Mouse (Mus musculus) megakaryocyte, embryonic 14.5 days (primary cell): ENCODE data around the gene Ctf2. TPM values are rescaled to one million over a fixed set of nuclear protein-coding genes. Genes with fewer than 3 reads are reported as not detected.
"Not testable (repeated sequence)": the region's sequence is repeated elsewhere in the genome, so short reads cannot be mapped to it uniquely, and the experiment has no call there.

Experiments
- H3K27me3 ChIP-seq: replicated peaks from 2 replicates; pipeline ENCODE3; 2012; ENCODE audit warnings: inconsistent platforms
- H3K36me3 ChIP-seq: replicated peaks from 2 replicates; pipeline ENCODE3; 2012; ENCODE audit warnings: low read length, inconsistent platforms, mixed read lengths
- H3K4me1 ChIP-seq: 2 replicates; pipeline ENCODE4 v1.6.1; 2012; ENCODE audit warnings: inconsistent platforms
- H3K4me3 ChIP-seq: replicated peaks from 2 replicates; pipeline ENCODE3; 2012; ENCODE audit warnings: moderate library complexity, mild to moderate bottlenecking, inconsistent platforms
- H3K9me3 ChIP-seq: 2 replicates; pipeline ENCODE4 v1.6.1; 2012; ENCODE audit warnings: inconsistent platforms
- FLI1 ChIP-seq: IDR thresholded peaks from 2 replicates; pipeline ENCODE4 v1.6.1; 2012; ENCODE audit warnings: low read length, inconsistent platforms, mixed read lengths
- GATA1 ChIP-seq: IDR thresholded peaks from 3 replicates; pipeline ENCODE4 v1.6.1; 2012; ENCODE audit warnings: mixed read lengths, low read length, inconsistent platforms, borderline replicate concordance
- polyA plus RNA-seq: library from polyadenylated mRNA; stranded (reverse); fragments of >175 nt; gene quantifications from 2 replicates; pipeline ENCODE4 v1.2.3, GENCODE M21; 2012; ENCODE audit warnings: low replicate concordance; ENCODE audit not compliant: insufficient read depth

Gene Ctf2
- polyA plus RNA-seq: not detected in 2 replicates

DNA sequence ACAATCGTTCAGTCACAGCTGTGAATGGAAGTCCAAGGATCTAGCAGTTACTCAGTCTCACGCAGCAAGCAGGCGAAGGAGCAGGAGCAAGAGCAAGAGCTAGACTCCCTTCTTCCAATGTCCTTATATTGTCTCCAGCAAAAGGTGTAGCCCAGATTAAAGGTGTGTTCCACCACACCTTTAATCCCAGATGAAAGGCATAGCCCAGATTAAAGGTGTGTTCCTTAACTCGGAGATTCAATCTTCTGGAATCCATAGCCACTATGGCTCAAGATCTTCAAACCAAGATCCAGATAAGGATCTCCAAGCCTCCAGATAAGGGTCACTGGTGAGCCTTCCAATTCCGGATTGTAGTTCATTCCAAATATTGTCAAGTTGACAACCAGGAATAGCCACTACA is at the start of gene Ctf2:
Ctf2 (minus strand) TSS at position 101 of the 400 bp plus-strand sequence.
- Histone ChIP-seq H3K27me3 (peaks cover 21% of the 10 kb centered on the region), H3K4me3 (peak within 1 kb of the TSS; percentile 16)

DNA sequence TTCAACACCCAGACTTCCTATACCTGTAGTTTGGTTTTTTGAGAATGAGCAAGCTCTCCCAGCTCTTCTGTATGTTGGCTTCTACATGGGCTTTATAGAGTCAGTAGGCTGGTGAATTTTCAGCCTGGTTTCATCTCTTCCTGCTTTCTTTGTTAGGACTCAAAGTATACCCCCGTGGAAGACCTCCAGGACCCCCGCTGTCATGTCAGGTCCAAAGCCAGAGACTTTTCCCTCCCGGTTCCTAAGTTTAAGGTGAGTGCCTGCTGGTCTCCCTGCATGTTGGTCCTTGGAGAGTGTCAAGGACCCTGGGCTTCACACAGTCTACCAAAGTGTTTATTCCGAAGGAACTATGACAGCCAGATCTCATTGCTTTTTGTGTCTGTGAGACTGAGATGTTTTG is 46.4 kb upstream of the Ctf2 start:
- Histone ChIP-seq H3K9me3 (no peaks in the 10 kb centered on the region), H3K4me1 (peaks cover 62% of the 10 kb centered on the region), H3K36me3 (peaks cover 70% of the 10 kb centered on the region), H3K27me3 (no peaks in the 10 kb centered on the region), H3K4me3 (peak overlapping the region; percentile 99)
- TF ChIP-seq GATA1: no peak

More for the DNA sequence above, at the start of gene Ctf2:
- not testable (repeated sequence) for H3K4me1 ChIP-seq, H3K9me3 ChIP-seq, H3K36me3 ChIP-seq

DNA sequence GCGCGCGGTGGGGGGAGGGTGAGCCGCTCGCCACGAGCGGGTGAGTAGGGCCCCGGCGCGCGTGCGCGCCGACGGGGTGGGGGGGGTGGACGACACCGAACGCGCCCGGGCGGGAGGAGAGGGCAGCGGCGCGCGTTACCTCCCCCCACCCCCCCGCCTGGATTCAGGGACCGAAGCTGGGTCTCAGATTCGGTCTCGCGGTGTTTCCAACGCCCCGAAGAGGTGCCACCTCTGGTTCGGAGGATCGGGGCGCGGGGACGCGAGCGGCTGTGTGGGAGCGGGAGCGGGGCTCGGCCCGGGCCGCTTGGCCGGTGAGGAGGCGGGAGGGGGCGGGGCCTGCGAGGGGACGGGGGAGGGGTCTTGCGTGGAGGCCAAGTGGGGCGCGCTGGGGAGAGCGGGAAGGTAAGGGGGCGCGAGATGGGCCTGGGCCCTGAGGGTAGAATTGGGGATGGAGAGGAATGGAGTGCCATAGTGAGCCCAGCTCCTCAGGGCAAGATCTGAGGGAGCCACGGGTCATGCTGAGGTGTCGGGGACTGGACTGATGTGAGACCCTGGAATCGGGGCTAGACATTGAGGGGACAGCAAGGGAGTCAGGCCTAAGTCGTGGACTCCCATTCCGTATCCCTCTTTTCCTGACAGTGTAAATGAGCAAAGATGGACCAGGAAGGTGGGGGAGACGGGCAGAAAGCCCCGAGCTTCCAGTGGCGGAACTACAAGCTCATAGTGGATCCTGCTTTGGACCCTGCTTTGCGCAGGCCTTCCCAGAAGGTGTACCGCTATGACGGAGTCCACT is 45.7 kb upstream of the Ctf2 start:
- Histone ChIP-seq H3K4me1 (peaks cover 65% of the 10 kb centered on the region), H3K36me3 (peaks cover 67% of the 10 kb centered on the region), H3K4me3 (peak overlapping the region; percentile 99), H3K27me3 (no peaks in the 10 kb centered on the region), H3K9me3 (no peaks in the 10 kb centered on the region)
- TF ChIP-seq FLI1 (no peak), GATA1 (no peak)

DNA sequence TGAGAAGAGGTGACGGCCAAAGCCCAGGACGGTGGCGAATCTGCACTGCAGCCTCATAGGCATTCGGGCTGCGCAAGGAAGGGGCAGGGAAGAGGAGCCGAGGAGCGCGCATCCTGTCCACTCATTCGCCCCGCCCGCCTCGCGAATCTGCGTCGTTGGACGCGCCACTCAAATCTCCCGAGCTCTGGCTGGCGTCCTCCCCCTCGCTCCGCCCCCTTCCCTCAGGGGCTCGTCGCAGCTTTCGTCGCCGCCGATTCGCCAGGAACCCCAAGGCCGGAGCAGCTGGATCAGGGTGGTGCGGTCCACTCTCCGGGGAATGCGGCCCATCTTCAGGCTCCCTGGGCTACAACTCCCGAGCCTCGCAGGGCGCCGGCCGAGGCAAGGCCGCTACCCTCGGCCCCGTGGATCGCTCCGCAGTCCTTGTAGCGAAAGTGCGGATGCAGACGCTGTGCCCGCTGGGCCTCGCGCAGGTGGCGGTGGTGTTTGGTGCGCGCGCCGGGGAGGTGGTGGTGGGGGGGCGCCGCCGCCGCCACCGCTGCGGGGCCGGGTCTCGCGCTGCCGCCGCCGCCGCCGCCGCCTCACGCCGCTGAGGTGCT is 45.0 kb upstream of the Ctf2 start:
- Histone ChIP-seq H3K9me3 (no peaks in the 10 kb centered on the region), H3K27me3 (no peaks in the 10 kb centered on the region), H3K4me3 (peak overlapping the region; percentile 99), H3K36me3 (peaks cover 60% of the 10 kb centered on the region), H3K4me1 (peaks cover 70% of the 10 kb centered on the region)
- TF ChIP-seq GATA1 (no peak), FLI1 (no peak)

DNA sequence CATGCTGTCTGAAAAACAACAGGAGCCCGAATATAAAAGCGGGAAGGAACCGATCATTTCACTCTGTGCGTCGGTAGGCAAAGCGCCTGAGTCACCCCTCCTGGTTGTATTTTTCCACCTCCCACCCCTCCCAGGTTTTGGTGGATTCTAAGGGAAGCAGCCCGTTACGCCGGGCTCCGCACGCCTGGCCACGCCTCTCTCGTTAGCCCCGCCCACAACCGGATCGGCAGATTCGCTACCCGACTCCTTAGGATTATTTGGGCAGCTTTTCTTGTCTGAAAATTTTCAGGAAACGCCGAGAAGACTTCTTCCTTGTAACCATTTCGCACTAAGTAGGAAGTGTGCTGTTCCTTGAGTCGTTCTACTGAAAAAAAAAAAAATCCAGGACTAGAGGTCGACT is 44.5 kb upstream of the Ctf2 start, which contains the start of gene Setd1a:
Setd1a (plus strand) TSS at position 245 of the 400 bp plus-strand sequence.
- no peaks in the 10 kb centered on the region for H3K27me3 ChIP-seq
- no peaks in the 10 kb centered on the region for H3K9me3 ChIP-seq
- H3K4me3 ChIP-seq: peak within 1 kb of the TSS; percentile 99
- H3K36me3 ChIP-seq: peaks cover 55% of the 10 kb centered on the region
- peaks cover 75% of the 10 kb centered on the region for H3K4me1 ChIP-seq
- TF ChIP-seq GATA1 (no peak), FLI1 (no peak)

DNA sequence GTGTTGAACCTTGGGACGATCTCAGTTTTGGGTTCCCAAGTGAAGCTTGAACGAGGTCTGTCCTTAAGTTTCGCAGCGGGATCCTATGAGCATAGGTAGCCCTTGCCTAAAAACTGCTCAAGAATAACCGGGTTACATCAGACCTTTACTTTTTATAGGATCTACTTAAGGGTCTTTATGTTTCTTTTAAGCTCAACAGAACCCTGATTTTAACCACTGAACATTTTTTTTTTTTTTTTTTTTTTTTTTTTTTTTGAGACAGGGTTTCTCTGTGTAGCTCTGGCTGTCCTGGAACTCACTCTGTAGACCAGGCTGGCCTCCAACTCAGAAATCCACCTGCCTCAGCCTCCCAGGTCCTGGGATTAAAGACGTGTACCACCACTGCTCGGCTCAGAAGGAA is 43.9 kb upstream of the Ctf2 start:
- H3K9me3 ChIP-seq, H3K27me3 ChIP-seq: not testable (repeated sequence)
- Histone ChIP-seq H3K4me3 (peak overlapping the region; percentile 99), H3K36me3 (peaks cover 49% of the 10 kb centered on the region), H3K4me1 (peaks cover 75% of the 10 kb centered on the region)

DNA sequence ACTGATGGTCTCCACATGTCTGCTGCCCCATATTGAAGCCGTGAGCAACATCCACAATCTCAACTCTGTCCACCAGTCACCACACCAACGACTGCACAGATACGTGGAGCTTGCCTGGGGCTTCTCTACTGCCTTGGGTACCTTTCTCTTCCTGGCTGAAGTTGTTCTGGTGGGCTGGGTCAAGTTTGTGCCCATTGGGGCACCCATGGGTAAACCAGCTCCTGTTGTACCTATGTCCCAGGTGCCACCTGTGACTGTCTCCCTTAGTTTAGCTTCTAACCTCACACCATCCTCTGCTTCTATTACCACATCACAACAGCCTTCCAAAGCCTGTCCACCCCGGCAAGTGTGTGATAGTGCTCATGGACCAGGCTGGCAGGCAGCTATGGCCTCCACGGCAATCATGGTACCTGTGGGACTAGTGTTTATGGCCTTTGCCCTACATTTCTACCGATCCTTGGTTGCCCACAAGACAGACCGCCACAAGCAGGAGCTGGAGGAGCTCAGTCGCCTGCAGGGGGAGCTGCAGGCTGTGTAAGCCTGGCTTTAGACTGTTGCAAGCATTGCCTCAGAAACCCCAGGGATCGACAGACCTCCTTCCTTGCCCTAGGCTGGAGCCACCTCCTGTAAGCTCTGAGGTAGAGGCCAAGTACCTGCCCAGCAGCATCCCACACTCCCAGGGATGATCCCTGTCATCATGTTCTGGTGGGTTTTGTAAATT is 41.9 kb upstream of the Ctf2 start:
- Histone ChIP-seq H3K36me3 (peaks cover 29% of the 10 kb centered on the region), H3K27me3 (no peaks in the 10 kb centered on the region), H3K9me3 (no peaks in the 10 kb centered on the region), H3K4me3 (peak overlapping the region; percentile 44), H3K4me1 (peaks cover 73% of the 10 kb centered on the region)
- no peak for TF ChIP-seq GATA1
- TF ChIP-seq FLI1: no peak

DNA sequence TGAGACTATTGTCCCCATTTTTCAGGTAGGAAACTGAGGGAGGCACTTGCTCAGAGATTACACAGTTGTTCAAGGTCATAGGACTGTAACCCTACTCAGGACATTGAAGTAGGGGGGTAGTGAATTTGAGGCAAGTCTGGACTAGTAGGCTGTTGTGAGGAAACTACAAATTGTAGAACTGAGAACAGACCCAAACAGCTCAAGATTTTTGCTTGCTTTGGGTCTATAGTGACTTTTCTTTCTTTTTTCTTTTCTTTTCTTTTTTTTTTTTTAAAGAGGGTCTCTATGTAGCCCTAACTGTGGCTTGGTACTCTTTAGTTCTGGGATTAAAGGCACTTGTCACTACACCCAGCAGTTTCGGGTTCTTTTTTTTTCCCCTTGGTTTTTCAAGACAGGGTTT is 40.6 kb upstream of the Ctf2 start:
- TF ChIP-seq FLI1 (no peak), GATA1 (no peak)
- Histone ChIP-seq H3K36me3 (peaks cover 37% of the 10 kb centered on the region), H3K4me3 (no peak overlapping the region), H3K4me1 (peaks cover 74% of the 10 kb centered on the region), H3K9me3 (no peaks in the 10 kb centered on the region), H3K27me3 (no peaks in the 10 kb centered on the region)

DNA sequence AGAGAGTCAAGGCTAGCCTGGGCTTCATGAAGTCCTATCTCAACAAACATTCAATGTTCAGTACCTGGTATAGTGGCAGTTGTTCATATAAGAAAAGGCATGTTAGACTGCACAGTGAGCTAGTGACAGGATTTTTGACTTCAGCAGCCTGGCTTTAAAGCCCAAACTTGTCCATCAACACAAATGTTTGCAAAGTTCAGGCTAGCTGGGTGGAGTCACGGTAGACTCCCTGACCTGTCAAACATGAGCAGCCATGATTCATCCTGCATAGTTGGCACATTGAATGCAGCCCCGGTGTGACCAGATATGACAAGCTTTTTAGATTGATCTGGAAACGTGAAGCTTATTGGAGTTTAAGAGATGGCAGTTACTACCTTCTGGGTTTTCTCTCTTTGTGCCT is 40.1 kb upstream of the Ctf2 start:
- TF ChIP-seq GATA1 (no peak), FLI1 (no peak)
- H3K27me3 ChIP-seq: no peaks in the 10 kb centered on the region
- peaks cover 79% of the 10 kb centered on the region for H3K4me1 ChIP-seq
- H3K9me3 ChIP-seq: no peaks in the 10 kb centered on the region
- H3K36me3 ChIP-seq: peaks cover 41% of the 10 kb centered on the region
- no peak overlapping the region for H3K4me3 ChIP-seq

DNA sequence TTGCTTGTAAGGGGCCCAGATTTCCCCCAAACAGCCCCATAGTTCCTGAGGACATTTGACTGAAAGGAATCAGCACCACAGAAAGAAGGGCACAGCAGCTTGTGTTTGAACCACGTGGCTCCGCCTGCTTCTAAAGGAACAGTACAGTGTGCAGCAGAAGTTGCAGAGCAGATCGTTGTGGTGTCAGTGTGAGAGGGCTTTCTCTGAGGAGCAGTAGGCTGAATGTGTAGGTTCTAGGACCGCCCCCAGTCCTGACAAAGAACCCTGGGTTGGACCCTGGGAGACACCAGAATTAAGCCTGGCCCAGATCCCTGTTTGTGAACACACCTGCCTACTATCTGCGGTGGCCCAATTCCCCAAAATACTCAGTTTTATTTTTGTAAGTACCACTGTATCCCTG is 39.3 kb upstream of the Ctf2 start:
- peaks cover 48% of the 10 kb centered on the region for H3K36me3 ChIP-seq
- peak overlapping the region; percentile 97 for H3K4me3 ChIP-seq
- H3K9me3 ChIP-seq: no peaks in the 10 kb centered on the region
- no peaks in the 10 kb centered on the region for H3K27me3 ChIP-seq
- TF ChIP-seq FLI1: no peak
- TF ChIP-seq GATA1: no peak
- peaks cover 80% of the 10 kb centered on the region for H3K4me1 ChIP-seq
